Mouse (Mus musculus): ENCODE data around the gene Lyar. TPM values are rescaled to one million over a fixed set of nuclear protein-coding genes. Genes with fewer than 3 reads are reported as not detected.
A peak's percentile ranks its signal among the peaks of the same experiment; 100 is the strongest.

Lyar gene
- polyA plus RNA-seq (2012; rRNA removed) (19.1 and 44.6 TPM in 2 replicates), polyA plus RNA-seq (2014; fragmentation: Nextera tagmentation; extraction: Ambion mirVana) (64.2 and 66.3 TPM in 2 replicates)

- H3K27me3 ChIP-seq (ENCODE audit: control insufficient read depth, insufficient read depth, low read length): no peaks in the 10 kb centered on the region
- H3K9me3 ChIP-seq (ENCODE audit: control insufficient read depth, low read length): no peaks in the 10 kb centered on the region
- peak within 1 kb of the TSS; percentile 0; the same call in 1 of the 2 replicates for H3K27ac ChIP-seq
- H3K9ac ChIP-seq (replicated peaks): peak within 1 kb of the TSS; percentile 80
- peak within 1 kb of the TSS; percentile 92 to 93 for H3K4me3 ChIP-seq (ENCODE audit: insufficient read depth in 1 of 2, low read depth in 2 of 2, low read length in 2 of 2)
- TF ChIP-seq EP300 (IDR thresholded peaks at IDR 0.05; ENCODE audit: low read depth): no peak
- TF ChIP-seq CTCF (IDR thresholded peaks at IDR 0.05; ENCODE audit: low read depth): no peak
- peak within 1 kb of the TSS; percentile 95 for H3K4me2 ChIP-seq (ENCODE audit: low read depth)
- under 1% methylated on average over 55 of the region's 55 CpGs for WGBS (ENCODE audit: insufficient replicate concordance)
- H3K36me3 ChIP-seq (replicated peaks; ENCODE audit: control insufficient read depth, insufficient read depth, low read depth): peaks cover 2% of the 10 kb centered on the region
- DNase-seq (ENCODE audit: low read depth in 3 of 3, low spot score in 3 of 3): peak; percentile 79 to 83 (median 82)
- H3K4me1 ChIP-seq (replicated peaks; ENCODE audit: control insufficient read depth in 2 of 2, insufficient read depth in 2 of 2, low read length in 1 of 2): peaks cover 14 to 16% of the 10 kb centered on the region in 2 experiments; a peak in 3 of 4 replicates
- ATAC-seq (ENCODE audit: insufficient read depth): peak; percentile 94
Measured at GRCm38 (mm10) chr5:38220328-38220912, at the start of gene Lyar, which contains the start of gene Zbtb49. TSS of gene Lyar (plus strand) at chr5:38220470. TSS of gene Zbtb49 (minus strand) at chr5:38220457.

DNA sequence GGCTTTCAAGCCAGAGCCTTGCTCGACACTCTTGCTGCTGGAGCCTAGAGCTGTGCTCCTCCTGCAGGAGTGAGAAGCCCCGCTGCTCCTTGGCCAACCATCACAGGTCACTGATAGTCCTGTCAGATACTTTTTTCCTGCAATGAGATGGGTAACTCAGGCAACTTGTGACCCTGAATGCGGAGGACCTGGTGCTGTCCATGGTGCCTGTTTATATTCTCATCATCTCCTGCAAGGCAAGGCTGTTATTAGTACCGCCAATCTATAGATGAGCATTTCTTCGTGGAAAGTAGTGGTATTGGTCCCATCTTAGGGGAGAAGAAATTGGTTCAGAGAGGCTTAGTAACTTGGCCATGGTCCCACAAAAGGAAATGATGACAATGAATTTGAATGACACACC, 46.5 kb upstream of the Lyar start:
- TF ChIP-seq CTCF (IDR thresholded peaks at IDR 0.05; ENCODE audit: low read depth): no peak
- TF ChIP-seq EP300 (IDR thresholded peaks at IDR 0.05; ENCODE audit: low read depth): no peak
- DNase-seq (ENCODE audit: low read depth in 3 of 3, low spot score in 3 of 3) (no peak), ATAC-seq (ENCODE audit: insufficient read depth) (no peak)
- no peaks in the 10 kb centered on the region for H3K36me3 ChIP-seq (replicated peaks; ENCODE audit: control insufficient read depth, insufficient read depth, low read depth)
- H3K27me3 ChIP-seq (ENCODE audit: control insufficient read depth, insufficient read depth, low read length): no peaks in the 10 kb centered on the region
- no peak overlapping the region for H3K27ac ChIP-seq
- no peaks in the 10 kb centered on the region for H3K9me3 ChIP-seq (ENCODE audit: control insufficient read depth, low read length)
- H3K4me1 ChIP-seq (replicated peaks; ENCODE audit: control insufficient read depth in 2 of 2, insufficient read depth in 2 of 2, low read length in 1 of 2): no peaks in the 10 kb centered on the region
- 36% methylated on average over 5 of the region's 5 CpGs for WGBS (ENCODE audit: insufficient replicate concordance)
- no peak overlapping the region for H3K4me3 ChIP-seq (ENCODE audit: insufficient read depth in 1 of 2, low read depth in 2 of 2, low read length in 2 of 2)
- no peak overlapping the region for H3K4me2 ChIP-seq (ENCODE audit: low read depth)
- H3K9ac ChIP-seq (replicated peaks): no peak overlapping the region

- H3K27ac ChIP-seq: no peak overlapping the region
- no peak for DNase-seq (ENCODE audit: low read depth in 3 of 3, low spot score in 3 of 3)
- no peak overlapping the region for H3K4me2 ChIP-seq (ENCODE audit: low read depth)
- no peaks in the 10 kb centered on the region for H3K36me3 ChIP-seq (replicated peaks; ENCODE audit: control insufficient read depth, insufficient read depth, low read depth)
- H3K4me1 ChIP-seq (replicated peaks; ENCODE audit: control insufficient read depth in 2 of 2, insufficient read depth in 2 of 2, low read length in 1 of 2): no peaks in the 10 kb centered on the region
- H3K4me3 ChIP-seq (ENCODE audit: insufficient read depth in 1 of 2, low read depth in 2 of 2, low read length in 2 of 2): no peak overlapping the region
- WGBS (ENCODE audit: insufficient replicate concordance): 64% methylated on average over 16 of the region's 16 CpGs
- no peaks in the 10 kb centered on the region for H3K9me3 ChIP-seq (ENCODE audit: control insufficient read depth, low read length)
- no peaks in the 10 kb centered on the region for H3K27me3 ChIP-seq (ENCODE audit: control insufficient read depth, insufficient read depth, low read length)
- TF ChIP-seq EP300 (IDR thresholded peaks at IDR 0.05; ENCODE audit: low read depth) (no peak), CTCF (IDR thresholded peaks at IDR 0.05; ENCODE audit: low read depth) (no peak)
- no peak for ATAC-seq (ENCODE audit: insufficient read depth)
- no peak overlapping the region for H3K9ac ChIP-seq (replicated peaks)
Measured at GRCm38 (mm10) chr5:38174256-38174912, 45.9 kb upstream of the Lyar start.

DNA sequence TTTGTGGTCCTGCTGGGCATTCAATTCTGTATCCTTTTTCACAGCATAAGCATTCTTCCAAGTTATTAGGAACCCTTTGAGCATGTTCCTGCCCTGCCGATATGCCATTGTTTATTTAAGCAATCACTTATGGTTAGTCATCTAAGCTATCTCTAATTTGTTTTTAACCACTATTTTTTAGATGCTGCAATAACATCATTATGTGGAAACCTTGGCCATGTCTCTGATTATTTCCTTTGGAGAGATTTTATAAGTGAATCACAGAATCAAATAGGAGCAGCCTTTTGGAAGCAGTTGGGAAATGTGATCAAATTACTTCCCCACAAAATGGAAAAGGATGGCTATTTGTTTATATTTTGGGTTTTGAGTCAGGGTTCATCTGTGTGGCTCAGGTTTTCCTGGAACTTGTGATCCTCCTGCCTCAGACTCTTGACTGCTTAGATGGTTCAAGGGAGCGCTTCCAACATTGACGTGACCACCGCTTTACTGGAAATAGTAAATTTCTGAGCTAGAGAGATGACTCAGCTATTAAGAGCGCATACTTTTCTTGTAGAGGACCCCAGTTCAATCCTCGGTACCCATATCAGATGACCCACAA, 35.5 kb upstream of the Lyar start:
- Histone ChIP-seq H3K4me3 (ENCODE audit: insufficient read depth in 1 of 2, low read depth in 2 of 2, low read length in 2 of 2) (no peak overlapping the region), H3K36me3 (replicated peaks; ENCODE audit: control insufficient read depth, insufficient read depth, low read depth) (no peaks in the 10 kb centered on the region), H3K27ac (no peak overlapping the region), H3K4me2 (ENCODE audit: low read depth) (no peak overlapping the region), H3K9me3 (ENCODE audit: control insufficient read depth, low read length) (no peaks in the 10 kb centered on the region), H3K27me3 (ENCODE audit: control insufficient read depth, insufficient read depth, low read length) (no peaks in the 10 kb centered on the region), H3K9ac (replicated peaks) (no peak overlapping the region), H3K4me1 (replicated peaks; ENCODE audit: control insufficient read depth in 2 of 2, insufficient read depth in 2 of 2, low read length in 1 of 2) (no peaks in the 10 kb centered on the region)
- 57% methylated on average over 6 of the region's 6 CpGs for WGBS (ENCODE audit: insufficient replicate concordance)
- ATAC-seq (ENCODE audit: insufficient read depth) (no peak), DNase-seq (ENCODE audit: low read depth in 3 of 3, low spot score in 3 of 3) (no peak)
- no peak for TF ChIP-seq EP300 (IDR thresholded peaks at IDR 0.05; ENCODE audit: low read depth)
- no peak for TF ChIP-seq CTCF (IDR thresholded peaks at IDR 0.05; ENCODE audit: low read depth)

- H3K9ac ChIP-seq (replicated peaks): no peak overlapping the region
Measured at GRCm38 (mm10) chr5:38187006-38187405, 33.3 kb upstream of the Lyar start.

More at GRCm38 (mm10) chr5:38187006-38187405, 33.3 kb upstream of the Lyar start:
- no peaks in the 10 kb centered on the region for H3K27me3 ChIP-seq (ENCODE audit: control insufficient read depth, insufficient read depth, low read length)
- H3K9me3 ChIP-seq (ENCODE audit: control insufficient read depth, low read length): no peaks in the 10 kb centered on the region
- H3K27ac ChIP-seq: no peak overlapping the region
- no peak for DNase-seq (ENCODE audit: low read depth in 3 of 3, low spot score in 3 of 3)
- 54% methylated on average over 2 of the region's 2 CpGs for WGBS (ENCODE audit: insufficient replicate concordance)
- H3K4me1 ChIP-seq (replicated peaks; ENCODE audit: control insufficient read depth in 2 of 2, insufficient read depth in 2 of 2, low read length in 1 of 2): no peaks in the 10 kb centered on the region
- ATAC-seq (ENCODE audit: insufficient read depth): no peak
- no peaks in the 10 kb centered on the region for H3K36me3 ChIP-seq (replicated peaks; ENCODE audit: control insufficient read depth, insufficient read depth, low read depth)
- H3K4me3 ChIP-seq (ENCODE audit: insufficient read depth in 1 of 2, low read depth in 2 of 2, low read length in 2 of 2): no peak overlapping the region
- H3K4me2 ChIP-seq (ENCODE audit: low read depth): no peak overlapping the region
- TF ChIP-seq CTCF (IDR thresholded peaks at IDR 0.05; ENCODE audit: low read depth) (no peak), EP300 (IDR thresholded peaks at IDR 0.05; ENCODE audit: low read depth) (no peak)
